Mouse (Mus musculus) spleen, adult 2 months (tissue): ENCODE measurements around the gene Serinc3. TPM values are rescaled to one million over a fixed set of nuclear protein-coding genes. Genes with fewer than 3 reads are reported as not detected.
"Not testable (repeated sequence)": the region's sequence is repeated elsewhere in the genome, so short reads cannot be mapped to it uniquely, and the experiment has no call there.

Experiments
- DNase-seq, 2 experiments: peaks; one replicate each; pipeline versions ENCODE4 v3.0.0 to v3.0.0-alpha.2; 2012 to 2021; ENCODE audit warnings: low spot score in 2 of 2, low read depth in 1 of 2
- H3K27ac ChIP-seq: fragments of 200-500 bp; 2 replicates; pipeline ENCODE4 v1.5.1; 2012; ENCODE audit warnings: low read length, inconsistent platforms; ENCODE audit not compliant: insufficient read depth
- H3K27me3 ChIP-seq: fragments of 200-500 bp; 2 replicates; pipeline ENCODE4 v1.6.1; 2012; ENCODE audit warnings: mild to moderate bottlenecking, moderate library complexity, low read length, inconsistent platforms; ENCODE audit not compliant: control insufficient read depth, insufficient read depth
- H3K36me3 ChIP-seq: fragments of 200-500 bp; 2 replicates; pipeline ENCODE4 v1.6.1; 2012; ENCODE audit warnings: mild to moderate bottlenecking, low read length, inconsistent platforms; ENCODE audit not compliant: control insufficient read depth, insufficient read depth
- H3K4me1 ChIP-seq: fragments of 200-500 bp; 2 replicates; pipeline ENCODE4 v1.6.1; 2011; ENCODE audit warnings: inconsistent platforms; ENCODE audit not compliant: control insufficient read depth, insufficient read depth, insufficient read length
- H3K4me3 ChIP-seq: fragments of 200-500 bp; 2 replicates; pipeline ENCODE4 v1.5.1; 2011; ENCODE audit warnings: mild to moderate bottlenecking, inconsistent platforms; ENCODE audit not compliant: insufficient read depth, insufficient read length; ENCODE audit errors: extremely low read depth
- CTCF ChIP-seq: fragments of 200-500 bp; IDR thresholded peaks from 2 replicates; pipeline ENCODE4 v1.5.1; 2011; ENCODE audit warnings: mild to moderate bottlenecking, inconsistent platforms; ENCODE audit not compliant: insufficient read depth, insufficient read length, insufficient replicate concordance; ENCODE audit errors: extremely low read depth
- POLR2A ChIP-seq: fragments of 200-500 bp; IDR thresholded peaks from 2 replicates; pipeline ENCODE4 v1.6.1; 2011; ENCODE audit warnings: low read depth, low read length, inconsistent platforms
- WGBS: fragments of 180-500 bp; shearing (Covaris S2); methylation state at CpG from one replicate; pipeline ENCODE4 v1.1.7; 2018; 5-methylcytosine and 5-hydroxymethylcytosine counted together
- polyA plus RNA-seq: library from polyadenylated mRNA; depleted of rRNA; stranded (reverse); fragments of >200 nt; gene quantifications from 2 replicates; pipeline ENCODE4 v1.2.3, GENCODE M21; 2012

Gene Serinc3
- polyA plus RNA-seq, 1 experiment = 443 TPM

DNA sequence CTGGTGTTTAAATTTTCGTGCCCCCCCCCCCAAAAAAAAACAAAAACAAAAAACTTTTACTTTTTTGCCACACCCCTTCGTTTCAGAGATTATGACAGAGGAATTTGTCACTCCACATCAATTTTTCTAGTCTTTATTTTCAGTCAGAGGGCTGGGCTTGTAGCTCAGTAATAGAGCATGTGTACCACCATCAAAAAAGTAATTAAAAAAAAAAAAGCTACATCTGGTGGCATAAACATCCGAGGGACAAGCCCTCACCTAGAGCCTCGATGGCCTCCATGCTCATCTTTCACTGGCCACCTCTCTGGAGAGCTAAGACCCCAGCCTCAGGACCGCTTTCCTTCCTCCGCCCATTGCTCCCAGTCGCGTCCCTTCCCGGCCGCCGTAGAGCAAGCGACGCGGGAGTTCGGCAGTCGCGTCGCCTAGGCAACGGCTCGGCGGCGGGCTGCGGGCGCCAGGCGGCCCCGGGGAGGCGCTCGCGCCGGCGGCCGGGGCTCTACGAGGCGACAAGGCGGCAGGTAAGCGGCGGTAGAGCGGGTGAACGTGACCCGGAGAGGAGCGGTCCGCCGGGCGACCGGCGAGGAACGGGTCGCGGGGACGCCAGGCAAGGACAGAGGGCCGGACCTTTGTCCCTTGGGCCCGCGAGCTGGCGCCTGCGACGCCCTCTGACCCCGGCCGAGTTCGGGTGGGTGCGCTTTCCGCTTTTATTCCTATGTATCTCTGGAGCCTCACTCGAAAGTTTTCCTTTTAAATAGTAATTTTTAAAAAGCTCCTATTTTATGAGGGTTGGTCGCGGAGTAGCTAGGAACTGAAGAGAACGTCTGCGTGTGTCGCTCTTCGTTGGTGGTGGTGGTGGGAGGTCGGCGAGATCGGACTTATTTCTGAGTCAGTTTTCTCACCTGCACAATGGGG lies 13.3 kb upstream of the Serinc3 start, which contains the start of gene Pkig:
TSS of gene Pkig (plus strand) at position 412 of the 912 bp plus-strand sequence.
- Histone ChIP-seq H3K27me3 (no peaks in the 10 kb centered on the region), H3K4me1 (peaks cover 15% of the 10 kb centered on the region; the same call in 1 of the 2 replicates), H3K36me3 (peaks cover 1% of the 10 kb centered on the region; the same call in 1 of the 2 replicates), H3K4me3 (peak within 1 kb of the TSS; percentile 94), H3K27ac (peak within 1 kb of the TSS; percentile 95)
- DNase-seq = peak; percentile 55 to 86
- WGBS = 1% methylated on average over 70 of the region's 71 CpGs
- TF ChIP-seq POLR2A (peak; percentile 33), CTCF (no peak)

GRCm38 (mm10) chr2:163657486-163657885 lies 12.6 kb upstream of the Serinc3 start:
- peaks cover 1% of the 10 kb centered on the region; the same call in 1 of the 2 replicates for H3K36me3 ChIP-seq
- TF ChIP-seq CTCF (no peak), POLR2A (no peak)
- no peak overlapping the region for H3K4me3 ChIP-seq
- DNase-seq = no peak
- H3K27ac ChIP-seq = no peak overlapping the region
- peaks cover 15% of the 10 kb centered on the region; the same call in 1 of the 2 replicates for H3K4me1 ChIP-seq
- WGBS = 86% methylated on average over 2 of the region's 2 CpGs
- H3K27me3 ChIP-seq = no peaks in the 10 kb centered on the region

DNA sequence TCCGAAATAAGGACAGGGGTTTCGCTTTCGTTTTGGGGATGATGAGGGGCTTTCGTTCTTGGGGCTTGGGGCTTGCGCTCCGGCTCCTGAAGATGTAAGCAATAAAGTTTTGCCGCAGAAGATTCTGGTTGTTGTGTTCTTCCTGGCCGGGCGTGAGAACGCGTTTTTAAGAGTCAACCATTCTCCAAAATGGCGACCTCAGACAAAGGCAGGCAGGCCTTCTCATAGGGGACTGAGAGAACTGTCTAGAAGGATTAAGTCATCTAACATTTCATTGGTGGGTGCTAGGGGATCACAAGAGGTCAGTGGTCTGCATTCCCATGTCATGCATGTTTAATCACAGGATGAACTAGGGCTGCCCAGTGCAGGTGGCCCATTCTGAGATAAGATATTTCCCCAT lies 10.8 kb upstream of the Serinc3 start:
- H3K27ac ChIP-seq, H3K27me3 ChIP-seq, H3K4me1 ChIP-seq, DNase-seq, H3K36me3 ChIP-seq, H3K4me3 ChIP-seq: not testable (repeated sequence)
- WGBS = 98% methylated on average over 9 of the region's 12 CpGs

GRCm38 (mm10) chr2:163646461-163647080 lies 1.6 kb upstream of the Serinc3 start:
- H3K4me1 ChIP-seq = peaks cover 4% of the 10 kb centered on the region; the same call in 1 of the 2 replicates
- TF ChIP-seq CTCF (no peak), POLR2A (no peak)
- no peak overlapping the region for H3K4me3 ChIP-seq
- peaks cover 12% of the 10 kb centered on the region for H3K36me3 ChIP-seq
- peak overlapping the region; percentile 89; the same call in 1 of the 2 replicates for H3K27ac ChIP-seq
- WGBS = 77% methylated on average over 5 of the region's 5 CpGs
- no peak for DNase-seq
- H3K27me3 ChIP-seq = no peaks in the 10 kb centered on the region

DNA sequence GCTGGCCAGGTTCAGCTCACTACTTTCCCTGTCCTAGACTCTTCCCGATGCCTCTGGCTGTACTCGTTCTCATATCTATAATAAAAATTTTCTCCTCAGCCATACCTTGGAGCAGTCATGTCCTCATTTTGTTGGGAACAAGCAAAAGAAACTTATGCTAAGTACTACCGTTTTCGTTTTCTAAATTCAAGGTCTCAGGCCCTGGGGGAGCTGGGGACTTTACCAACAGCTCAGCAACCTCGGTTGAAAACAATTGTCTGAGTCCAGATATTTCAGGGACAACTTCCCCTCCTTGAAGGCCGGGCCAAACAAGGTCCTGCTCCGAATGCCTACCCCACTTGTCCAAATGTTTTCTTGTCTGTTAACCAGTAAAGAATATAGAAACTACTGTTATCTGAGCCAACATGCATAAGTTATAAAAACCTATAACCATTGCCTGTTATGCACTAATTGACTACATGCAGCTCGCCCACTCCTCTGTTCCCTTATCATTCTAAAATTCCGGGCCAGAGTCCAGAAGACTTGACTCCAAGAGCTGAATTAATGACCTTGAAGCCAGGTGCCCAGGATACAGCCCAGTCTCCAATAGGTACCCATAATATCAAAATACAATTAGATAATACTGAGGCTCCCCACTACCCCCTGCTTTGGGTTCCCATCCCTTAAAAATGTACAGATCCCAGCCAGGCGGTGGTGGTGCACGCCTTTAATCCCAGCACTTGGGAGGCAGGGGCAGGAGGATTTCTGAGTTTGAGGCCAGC lies 949 bp upstream of the Serinc3 start:
- Histone ChIP-seq H3K4me1 (peaks cover 8% of the 10 kb centered on the region), H3K27ac (peak overlapping the region; percentile 89), H3K4me3 (peak overlapping the region; percentile 47; the same call in 1 of the 2 replicates), H3K27me3 (no peaks in the 10 kb centered on the region), H3K36me3 (peaks cover 16% of the 10 kb centered on the region)
- peak in 1 of 2 experiments; percentile 49 for DNase-seq
- TF ChIP-seq CTCF (no peak), POLR2A (no peak)
- 36% methylated on average over 11 of the region's 11 CpGs for WGBS

GRCm38 (mm10) chr2:163644047-163644446 lies 884 bp downstream of the Serinc3 start:
- H3K27ac ChIP-seq = peak overlapping the region; percentile 100
- peak overlapping the region; percentile 94 for H3K4me3 ChIP-seq
- TF ChIP-seq CTCF (no peak), POLR2A (no peak)
- WGBS = 1% methylated on average over 4 of the region's 4 CpGs
- H3K36me3 ChIP-seq = peaks cover 20% of the 10 kb centered on the region
- H3K27me3 ChIP-seq = no peaks in the 10 kb centered on the region
- DNase-seq = no peak
- H3K4me1 ChIP-seq = peaks cover 13% of the 10 kb centered on the region
